Mouse (Mus musculus) megakaryocyte, embryonic 14.5 days (primary cell): Measurements from ENCODE around the gene Hba-a2.

ENCODE experiments used
- FLI1 ChIP-seq: IDR thresholded peaks from 2 replicates; pipeline ENCODE4 v1.6.1; 2012; ENCODE audit warnings: low read length, inconsistent platforms, mixed read lengths
- GATA1 ChIP-seq: IDR thresholded peaks from 3 replicates; pipeline ENCODE4 v1.6.1; 2012; ENCODE audit warnings: mixed read lengths, low read length, inconsistent platforms, borderline replicate concordance

GRCm38 (mm10) chr11:32287493-32287825, 8.8 kb upstream of the Hba-a2 start:
- TF ChIP-seq GATA1, result no peak
- TF ChIP-seq FLI1, result no peak
